Mouse (Mus musculus) c-Kit-negative CD71-positive TER-119-positive erythroid progenitor cells, embryonic 14.5 days (primary cell): Measurements from ENCODE around the gene Fes.
A peak's percentile ranks its signal among the peaks of the same experiment; 100 is the strongest.

Source experiments
- DNase-seq: peaks from one replicate; pipeline ENCODE4 v3.0.0-alpha.2; 2013; ENCODE audit warnings: low read depth, low spot score

Gene Fes

DNA sequence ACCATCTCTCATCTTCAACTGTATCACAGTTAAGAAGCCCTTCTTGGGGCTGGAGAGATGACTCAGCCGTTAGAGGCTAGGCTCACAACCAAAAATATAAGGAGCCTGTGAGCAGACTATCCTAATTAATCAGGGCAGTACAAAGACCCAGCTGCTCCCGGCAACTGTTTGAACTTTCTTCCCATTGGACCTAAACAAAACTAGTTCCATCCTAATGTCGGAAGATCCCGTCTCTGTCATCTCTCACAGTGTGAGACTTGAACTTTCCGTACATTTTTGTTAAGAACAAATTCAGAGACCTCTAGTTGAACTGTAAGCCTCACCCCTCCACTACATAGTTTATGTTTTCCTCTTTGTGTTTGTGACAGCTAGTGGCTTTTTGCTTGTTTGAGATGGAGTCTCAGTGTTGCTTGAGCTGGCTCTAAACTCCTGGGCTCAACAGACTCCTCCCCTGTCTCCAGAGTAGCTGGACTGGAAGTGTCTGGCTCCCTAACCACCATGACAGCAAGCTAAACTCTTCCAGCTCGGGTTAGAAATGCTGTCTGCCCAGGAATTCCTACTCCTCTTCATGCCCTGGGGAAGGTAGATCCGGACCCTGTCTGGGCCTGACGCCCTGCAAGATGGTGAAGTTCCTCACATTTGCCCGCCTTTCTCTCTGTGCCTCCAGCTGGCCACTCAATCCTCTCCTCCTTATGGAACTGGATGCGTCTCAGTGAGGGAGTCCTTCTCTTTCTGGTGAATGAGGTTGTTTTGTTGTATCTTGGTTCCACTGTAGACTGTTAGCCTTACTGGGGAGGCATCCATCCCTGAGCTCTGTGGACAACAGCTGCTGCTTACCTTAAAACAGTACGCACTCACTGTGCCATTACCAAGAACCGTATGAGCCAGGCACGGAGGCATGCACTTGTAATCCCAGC lies 39.8 kb downstream of the Fes start:
- no peak for DNase-seq

DNA sequence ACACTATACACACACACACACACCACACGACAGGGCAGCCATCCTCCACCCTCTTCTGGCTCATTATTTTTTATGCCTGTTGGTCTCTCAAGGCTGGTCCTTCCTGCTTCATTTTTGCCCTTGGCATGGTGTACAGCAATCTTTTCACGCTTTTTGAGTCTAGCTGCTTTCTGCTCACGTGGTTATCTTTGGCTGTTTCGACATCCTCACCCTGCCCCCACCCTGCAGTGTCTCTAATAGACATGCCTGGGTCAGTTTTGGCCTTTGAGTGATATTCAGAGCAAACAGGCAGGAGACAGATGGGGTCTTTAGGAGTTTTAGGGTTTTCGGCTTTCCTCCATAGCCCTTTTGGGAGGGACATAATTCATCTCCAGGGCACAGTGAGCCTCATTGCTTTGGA lies 40.9 kb downstream of the Fes start:
- no peak for DNase-seq

- no peak for DNase-seq
Observed at GRCm38 (mm10) chr7:80346173-80346572, 41.6 kb downstream of the Fes start.

DNA sequence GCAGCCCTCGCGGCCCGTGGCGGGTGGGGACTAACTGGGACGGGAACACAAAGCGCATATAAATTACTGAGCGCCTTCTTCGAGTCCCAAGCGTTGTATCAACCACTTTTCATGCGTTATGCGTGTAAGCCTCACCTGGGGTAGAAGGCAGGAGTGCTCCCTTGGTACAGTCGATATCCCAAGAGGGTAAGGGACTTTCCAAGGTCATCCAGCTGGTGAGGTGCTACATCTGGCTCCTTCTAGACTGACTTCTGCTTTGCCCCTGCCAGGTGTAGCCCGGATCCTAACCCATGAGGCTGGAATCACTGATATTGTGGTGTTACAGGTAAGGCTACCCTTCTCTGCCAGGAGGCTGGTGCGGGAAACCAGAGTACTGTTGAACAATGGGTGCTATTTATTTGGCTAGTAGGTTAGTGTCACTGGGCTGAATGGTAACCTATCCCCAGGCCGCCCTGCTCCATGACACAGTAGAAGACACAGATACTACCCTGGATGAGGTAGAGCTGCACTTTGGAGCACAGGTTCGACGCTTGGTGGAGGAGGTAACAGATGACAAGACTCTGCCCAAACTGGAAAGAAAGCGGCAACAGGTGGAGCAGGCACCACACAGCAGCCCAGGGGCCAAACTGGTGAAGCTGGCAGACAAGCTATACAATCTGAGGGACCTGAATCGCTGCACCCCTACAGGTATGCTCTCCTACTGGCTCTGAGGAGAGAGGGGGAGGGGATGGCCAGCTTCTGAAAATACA lies 44.3 kb downstream of the Fes start:
- DNase-seq, result no peak

DNA sequence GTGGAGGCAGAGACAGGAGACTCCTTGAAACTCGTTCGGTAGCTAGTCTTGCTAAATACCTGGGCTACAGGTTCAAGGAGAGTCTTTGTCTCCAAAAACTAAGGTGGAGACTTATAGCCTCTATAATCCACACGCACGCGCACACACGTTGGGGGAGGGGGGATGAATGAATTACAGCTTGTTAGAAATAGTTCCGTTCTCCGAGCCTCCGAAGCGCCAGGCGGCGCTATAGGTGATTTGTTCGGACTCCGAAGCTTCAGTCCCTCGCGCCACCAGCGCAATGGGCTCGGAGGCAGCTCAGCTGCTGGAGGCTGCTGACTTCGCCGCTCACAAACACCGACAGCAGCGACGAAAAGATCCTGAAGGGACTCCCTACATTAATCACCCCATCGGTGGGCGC lies 44.9 kb downstream of the Fes start, which contains the start of gene Hddc3:
Gene Hddc3, plus strand, starts transcription at position 247 of the 400 bp plus-strand sequence.
- DNase-seq, result peak; percentile 78

GRCm38 (mm10) chr7:80341793-80342192 lies 46.0 kb downstream of the Fes start:
- no peak for DNase-seq

DNA sequence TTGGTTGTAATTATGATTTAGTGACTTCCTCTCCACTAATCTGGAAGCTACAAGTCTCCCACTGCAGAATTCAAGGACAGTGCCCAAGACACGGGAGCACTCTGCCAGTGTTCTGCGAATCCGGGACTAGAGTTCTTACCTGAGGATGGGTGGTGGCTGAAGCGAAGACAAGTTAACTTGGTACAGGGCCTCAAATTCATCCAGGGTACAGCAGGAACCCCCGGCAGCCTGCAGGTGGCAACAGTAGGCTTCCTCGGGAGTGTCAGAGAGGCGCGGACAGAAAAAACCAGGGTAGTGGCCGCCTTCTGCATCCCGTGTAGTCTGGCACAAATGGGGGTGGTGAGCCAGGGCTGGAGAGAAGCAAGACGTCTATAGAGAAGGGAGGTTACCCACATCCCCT lies 47.0 kb downstream of the Fes start, which contains the start of gene Unc45a:
Gene Unc45a, minus strand, starts transcription at position 213 of the 400 bp plus-strand sequence.
- DNase-seq, result peak; percentile 60

GRCm38 (mm10) chr7:80339793-80340628 lies 47.7 kb downstream of the Fes start:
- peak; percentile 98 for DNase-seq

GRCm38 (mm10) chr7:80339371-80339770 lies 48.4 kb downstream of the Fes start:
- DNase-seq, result no peak

GRCm38 (mm10) chr7:80336932-80337331 lies 50.8 kb downstream of the Fes start:
- DNase-seq, result no peak

- DNase-seq, result no peak
Observed at GRCm38 (mm10) chr7:80334848-80335247, 52.9 kb downstream of the Fes start.

DNA sequence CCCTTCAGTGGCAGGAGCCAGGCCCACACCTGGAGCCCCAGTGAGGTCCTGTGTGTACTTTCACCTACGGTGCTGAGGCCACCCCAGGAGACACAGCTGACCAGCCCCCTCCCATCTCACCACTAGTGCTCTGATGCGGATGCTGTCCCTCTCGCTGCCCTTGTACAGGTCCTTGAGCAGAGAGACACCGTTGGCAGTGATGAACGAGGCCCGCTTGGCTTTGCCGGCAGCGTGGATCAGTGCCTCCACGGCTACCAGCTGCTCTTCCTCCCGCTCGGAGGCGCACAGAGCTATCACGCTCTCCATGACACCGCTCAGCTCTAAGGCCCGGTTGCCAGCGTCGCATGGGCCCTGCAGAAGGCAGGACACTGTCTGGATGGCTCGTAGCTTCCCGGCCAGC lies 56.3 kb downstream of the Fes start:
- DNase-seq, result no peak

DNA sequence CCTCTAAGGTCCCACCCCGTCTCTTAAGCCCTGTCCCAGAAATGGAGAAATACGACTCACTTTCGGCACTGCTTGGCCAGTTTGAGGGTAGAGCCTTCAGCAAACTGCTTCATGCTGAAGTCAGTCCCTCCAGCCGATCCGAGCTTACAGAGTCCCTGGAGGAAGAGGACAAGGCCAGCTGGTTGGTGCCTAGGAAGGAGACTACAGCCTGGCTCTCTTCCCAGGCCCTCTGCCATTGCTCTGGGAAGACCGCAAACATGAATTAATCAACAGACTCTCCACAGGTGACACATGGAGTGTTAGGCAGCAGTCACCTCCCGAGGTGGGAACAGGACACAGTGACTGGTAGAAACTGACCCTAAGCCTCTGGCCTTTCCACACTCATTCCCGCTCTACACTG lies 57.5 kb downstream of the Fes start:
- DNase-seq, result no peak
